Mouse (Mus musculus) embryonic fibroblast, embryonic 13.5 days (primary cell): ENCODE measurements around the gene 2700049A03Rik.

Experiments used
- CTCF ChIP-seq: IDR thresholded peaks from 2 replicates; pipeline ENCODE4 v1.5.1; 2011; ENCODE audit warnings: mild to moderate bottlenecking, control low read depth, low read length, moderate library complexity, borderline replicate concordance; ENCODE audit not compliant: insufficient read depth
- POLR2A ChIP-seq: IDR thresholded peaks from 2 replicates; pipeline ENCODE4 v1.6.1; 2011; ENCODE audit warnings: low read depth, mild to moderate bottlenecking, control low read depth, low read length, moderate library complexity

DNA sequence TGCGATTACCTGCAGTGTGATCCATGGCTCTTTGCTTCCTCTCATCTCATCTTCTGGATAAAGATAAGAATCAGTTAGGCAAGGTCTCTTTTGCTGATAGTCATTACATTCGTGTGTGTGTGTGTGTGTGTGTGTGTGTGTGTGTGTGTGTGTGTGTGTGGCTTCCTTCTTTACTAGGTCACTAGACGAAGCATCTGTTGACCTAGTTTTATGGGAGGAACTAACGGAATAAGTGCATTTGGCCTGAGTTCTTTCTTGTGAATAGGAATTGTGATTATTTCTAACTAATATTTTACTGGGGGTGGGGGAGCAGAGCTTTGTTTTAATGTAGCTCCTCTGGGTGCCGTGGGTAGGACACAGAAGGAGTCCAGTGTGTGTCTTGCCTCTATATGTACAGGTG lies 96.8 kb downstream of the 2700049A03Rik start:
- TF ChIP-seq CTCF, result no peak
- TF ChIP-seq POLR2A, result no peak
